In the genomic region with DNA sequence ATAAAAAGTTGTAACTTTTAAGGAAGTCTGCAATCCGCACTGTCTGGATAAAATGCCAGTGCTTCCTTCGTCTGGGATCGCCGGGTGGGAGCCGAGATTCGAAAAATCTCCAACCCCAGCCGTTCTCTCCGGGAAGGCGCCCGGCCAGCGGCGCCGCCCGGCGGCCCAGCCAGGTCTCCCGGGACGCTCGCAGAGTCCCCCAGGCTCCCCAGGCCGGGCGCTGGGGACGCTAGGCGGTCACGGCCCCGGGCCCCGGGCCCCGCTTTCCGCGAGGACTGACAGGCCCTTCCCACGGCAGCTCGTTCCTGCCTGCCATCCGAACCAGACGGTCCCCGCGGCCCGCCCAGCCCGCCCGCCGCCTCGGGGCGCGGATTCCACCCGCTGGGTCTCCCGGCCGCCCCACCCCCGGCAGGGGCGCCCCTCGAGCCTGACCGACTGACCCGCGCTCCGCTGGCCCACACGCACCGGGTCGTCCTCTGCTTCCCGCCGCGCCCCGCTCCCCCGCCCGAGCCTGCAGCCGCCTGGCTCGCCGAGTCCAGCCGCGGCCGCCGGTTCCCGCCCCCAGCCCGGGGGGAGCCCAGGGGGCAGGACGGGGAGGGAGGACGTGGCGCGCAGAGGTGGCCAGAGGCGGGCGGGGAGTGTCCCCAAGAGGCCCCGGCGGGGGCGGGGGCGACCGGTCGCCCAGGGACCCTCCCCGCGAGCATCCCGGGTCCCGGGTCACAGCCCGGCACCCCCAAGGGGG, we compare ENCODE assay signal across 8 mouse cellular contexts. TPM values are rescaled to one million over a fixed set of nuclear protein-coding genes. Genes with fewer than 3 reads are reported as not detected.
DNase-seq lines count a peak whose midpoint lies in the region; ATAC-seq and TF ChIP-seq lines count a peak whose summit lies in the region.

No protein-coding gene starts in this region.

- peak overlapping the region; percentile 75 for H3K4me3 ChIP-seq in heart, adult 2 months
- H3K4me3 ChIP-seq in kidney, adult 2 months (ENCODE audit: insufficient read depth, low read depth, low read length) = peak overlapping the region; percentile 60
- H3K4me3 ChIP-seq in liver, embryonic 13.5 days (replicated peaks) = peak overlapping the region; percentile 69
- peak overlapping the region; percentile 94 for H3K4me3 ChIP-seq in stomach, postnatal 0 days (ENCODE audit: low read depth, low read length)

- H3K27me3 ChIP-seq in heart, adult 2 months (ENCODE audit: control insufficient read depth, insufficient read depth, low read length) = no peaks in the 10 kb centered on the region
- H3K27me3 ChIP-seq in kidney, adult 2 months (replicated peaks; ENCODE audit: control insufficient read depth, insufficient read depth, low read length) = no peaks in the 10 kb centered on the region
- peaks cover 52% of the 10 kb centered on the region for H3K27me3 ChIP-seq in liver, embryonic 13.5 days
- no peaks in the 10 kb centered on the region for H3K27me3 ChIP-seq in stomach, postnatal 0 days (ENCODE audit: control insufficient read depth, insufficient read depth, low read length)

- WGBS in heart, adult 2 months = under 1% methylated on average over 66 of the region's 86 CpGs
- WGBS in kidney, adult 2 months = 1% methylated on average over 83 of the region's 86 CpGs
- under 1% methylated on average over 59 of the region's 86 CpGs for WGBS in liver, embryonic 13.5 days (ENCODE audit: insufficient replicate concordance)
- WGBS in stomach, postnatal 0 days = under 1% methylated on average over 67 of the region's 86 CpGs

- ATAC-seq in liver, embryonic 13.5 days (ENCODE audit: low read depth) = peak; percentile 73
- ATAC-seq in stomach, postnatal 0 days (ENCODE audit: low FRiP score, low TSS enrichment) = peak; percentile 85

- peak; percentile 67 for TF ChIP-seq CTCF in heart, adult 2 months (IDR thresholded peaks at IDR 0.05)
- no peak for TF ChIP-seq CTCF in kidney, adult 2 months (conservative IDR thresholded peaks at IDR 0.05; ENCODE audit: insufficient read depth, insufficient read length, low read depth, low read length)
- peak; percentile 25 for TF ChIP-seq CTCF in stomach, postnatal 0 days (IDR thresholded peaks at IDR 0.05; ENCODE audit: low read depth)

- peak; percentile 25; the same call in 1 of the 2 replicates for TF ChIP-seq POLR2A in heart, adult 2 months (IDR thresholded peaks at IDR 0.05; ENCODE audit: insufficient read depth, low read depth, low read length)
- TF ChIP-seq POLR2A in kidney, adult 2 months (IDR thresholded peaks at IDR 0.05; ENCODE audit: low read depth, low read length) = no peak

- no peak for TF ChIP-seq EP300 in heart, adult 2 months (IDR thresholded peaks at IDR 0.05; ENCODE audit: insufficient read depth, low read depth, low read length)
- TF ChIP-seq EP300 in stomach, postnatal 0 days (optimal IDR thresholded peaks at IDR 0.05) = no peak

- peaks cover 9% of the 10 kb centered on the region for H3K4me1 ChIP-seq in heart, adult 2 months (ENCODE audit: control insufficient read depth, insufficient read depth, low read length)
- peaks cover 4% of the 10 kb centered on the region for H3K4me1 ChIP-seq in kidney, adult 2 months (ENCODE audit: control insufficient read depth, insufficient read depth, low read length)
- H3K4me1 ChIP-seq in liver, embryonic 13.5 days (replicated peaks) = peaks cover 28% of the 10 kb centered on the region
- 0 out of 2 replicates have a peak, but pooled peaks cover 5% of the 10 kb centered on the region for H3K4me1 ChIP-seq in stomach, postnatal 0 days (replicated peaks; ENCODE audit: control insufficient read depth, insufficient read depth)

- H3K9me3 ChIP-seq in liver, embryonic 13.5 days (replicated peaks) = no peaks in the 10 kb centered on the region
- no peaks in the 10 kb centered on the region for H3K9me3 ChIP-seq in stomach, postnatal 0 days (ENCODE audit: control insufficient read depth, low read length)

- H3K27ac ChIP-seq in heart, adult 2 months = peak overlapping the region; percentile 97
- peak overlapping the region; percentile 70 for H3K27ac ChIP-seq in kidney, adult 2 months (ENCODE audit: insufficient read depth, low read depth, low read length)
- H3K27ac ChIP-seq in liver, embryonic 13.5 days = peak overlapping the region; percentile 80
- peak overlapping the region; percentile 99 for H3K27ac ChIP-seq in stomach, postnatal 0 days (replicated peaks)

- peak; percentile 27 for DNase-seq in cerebellum, adult 11 months
- no peak for DNase-seq in cerebellum, adult 8-10 months
- peak; percentile 67 for DNase-seq in embryo, embryonic 10.5 days (ENCODE audit: low spot score)
- DNase-seq in heart, adult 2 months = peak; percentile 91 to 92
- DNase-seq in kidney, adult 2 months = peak; percentile 88
- DNase-seq in liver, embryonic 13.5 days = peak; percentile 21
- peak; percentile 41 to 43 for DNase-seq in natural killer cell, adult 2 months (ENCODE audit: low spot score in 2 of 2)
- DNase-seq in stomach, postnatal 0 days (ENCODE audit: low spot score) = peak; percentile 86

- H3K36me3 ChIP-seq in heart, adult 2 months (ENCODE audit: control insufficient read depth, insufficient read depth, low read length) = peaks cover 11% of the 10 kb centered on the region
- H3K36me3 ChIP-seq in kidney, adult 2 months (ENCODE audit: control insufficient read depth, insufficient read depth, low read length) = no peaks in the 10 kb centered on the region
- H3K36me3 ChIP-seq in liver, embryonic 13.5 days = no peaks in the 10 kb centered on the region
- no peaks in the 10 kb centered on the region for H3K36me3 ChIP-seq in stomach, postnatal 0 days (ENCODE audit: control insufficient read depth, insufficient read depth, low read length)

- H3K4me2 ChIP-seq in liver, embryonic 13.5 days = peak overlapping the region; percentile 71
- peak overlapping the region; percentile 74 for H3K4me2 ChIP-seq in stomach, postnatal 0 days (replicated peaks; ENCODE audit: low read depth)

- intact Hi-C loops in heart, adult 2 months (cut with DNase I) = loop anchor here (1.0 to 10.0 kb wide), 7 partner anchors 20 to 395 kb away; a partner anchor contains a TSS

- peak overlapping the region; percentile 99 for H3K9ac ChIP-seq in heart, adult 2 months (ENCODE audit: low read depth, low read length)
- peak overlapping the region; percentile 74 for H3K9ac ChIP-seq in liver, embryonic 13.5 days
- H3K9ac ChIP-seq in stomach, postnatal 0 days (ENCODE audit: low read length) = peak overlapping the region; percentile 94

- H3K79me2 ChIP-seq in heart, adult 2 months (replicated peaks; ENCODE audit: control insufficient read depth, insufficient read depth, low read length) = peaks cover 3% of the 10 kb centered on the region; the same call in 1 of the 2 replicates

RNA-seq across cellular contexts. Expression of a gene that starts 1.0 kb away (rescaled TPM):
- total RNA-seq in heart, adult 2 months (2021) = 10 to 100 TPM; 52.1 to 57.4 TPM
- 15.3 and 24.7 TPM in 2 replicates for polyA plus RNA-seq in heart, adult 2 months (2012; rRNA removed)
- polyA plus RNA-seq in kidney, adult 2 months (2012; rRNA removed) = 12.1 and 14.2 TPM in 2 replicates
- 4.7 and 6.9 TPM in 2 replicates for polyA plus RNA-seq in liver, embryonic 13.5 days (2015; fragmentation: Nextera tagmentation; extraction: Ambion mirVana)
- 11.8 TPM in 2 replicates for polyA plus RNA-seq in stomach, postnatal 0 days (2015; fragmentation: Nextera tagmentation; extraction: Ambion mirVana)
